Mouse (Mus musculus): Measurements from ENCODE around the gene Zfp263.
A peak's percentile ranks its signal among the peaks of the same experiment; 100 is the strongest.

The Zfp263 gene

DNA sequence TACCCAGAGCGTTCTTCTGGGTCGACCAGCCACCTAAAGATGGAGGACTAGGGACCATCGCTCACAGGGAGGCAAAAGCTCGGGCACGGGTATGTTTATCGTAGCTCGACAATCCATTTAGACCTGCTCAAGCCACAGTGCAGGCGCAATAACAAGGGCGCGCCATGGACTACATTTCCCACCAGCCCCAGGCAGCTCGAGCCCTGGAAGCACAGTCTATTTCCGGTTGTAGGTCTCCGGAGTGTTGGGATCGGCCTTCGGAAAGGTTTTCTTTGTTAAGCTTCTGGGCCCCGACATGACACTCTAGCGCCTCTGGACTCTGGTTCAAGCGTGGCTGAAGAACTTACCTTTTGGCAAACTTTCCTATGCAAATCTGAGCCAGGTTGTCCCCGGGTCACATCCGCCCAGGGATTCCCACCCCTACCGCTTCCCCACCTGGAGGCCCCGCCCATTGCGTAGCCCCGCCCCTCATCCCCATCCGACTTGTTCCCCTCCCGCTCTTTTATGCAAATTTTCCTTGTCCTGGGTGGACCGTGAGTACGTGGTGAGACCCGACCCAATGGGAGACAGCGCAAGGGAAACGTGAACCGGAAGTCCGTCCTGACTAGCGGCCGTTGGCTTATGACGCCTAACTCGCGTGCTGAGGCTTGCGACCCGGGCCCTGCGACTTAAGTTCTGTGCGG, at the start of gene Zfp263:
Gene Zfp263 (plus strand): TSS at position 591 of the 683 bp plus-strand sequence.
- peak; percentile 80 to 90 for DNase-seq (ENCODE audit: low spot score in 2 of 2)

DNA sequence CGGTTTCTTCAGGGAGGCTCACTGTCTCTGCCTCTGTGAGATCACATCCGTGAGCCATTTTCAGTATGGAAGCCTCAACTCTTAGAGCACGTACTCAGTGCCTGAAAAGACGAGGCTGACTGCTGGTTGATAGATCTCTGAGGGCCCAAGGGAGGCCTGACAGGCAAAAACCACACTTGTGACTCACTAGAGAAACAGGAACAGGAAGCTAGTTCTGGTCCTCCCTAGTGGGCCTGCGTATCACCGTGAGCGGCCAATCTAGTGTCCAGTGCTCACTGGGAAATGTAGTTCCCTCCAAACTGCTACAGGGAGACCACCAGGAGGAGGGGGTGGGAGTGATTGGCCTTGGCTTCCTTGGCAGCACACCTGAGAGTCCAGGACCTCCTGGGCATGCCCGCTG, 44.6 kb upstream of the Zfp263 start:
- DNase-seq (ENCODE audit: low spot score in 2 of 2), result peak in 1 of 2 experiments; percentile 22

DNA sequence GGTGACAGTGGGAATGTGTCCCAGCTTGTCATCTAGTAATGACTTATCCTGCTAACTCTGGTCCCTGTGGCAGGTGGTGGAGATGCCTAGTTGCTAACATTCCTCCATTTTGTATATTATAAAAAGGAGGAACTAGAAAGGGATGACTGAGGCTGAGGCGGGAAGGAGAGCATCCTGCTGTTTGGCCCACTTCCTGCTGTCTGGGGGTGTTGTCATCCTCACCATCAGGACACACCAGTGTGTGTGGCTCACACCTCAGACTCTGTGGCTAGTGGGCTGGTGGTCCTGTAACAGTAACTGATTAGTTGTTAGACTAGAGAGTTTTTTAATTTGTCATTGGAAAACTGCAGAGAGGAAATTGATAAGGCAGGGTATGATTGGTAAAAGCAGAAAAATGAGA, 43.0 kb upstream of the Zfp263 start:
- DNase-seq (ENCODE audit: low spot score in 2 of 2), result no peak

DNA sequence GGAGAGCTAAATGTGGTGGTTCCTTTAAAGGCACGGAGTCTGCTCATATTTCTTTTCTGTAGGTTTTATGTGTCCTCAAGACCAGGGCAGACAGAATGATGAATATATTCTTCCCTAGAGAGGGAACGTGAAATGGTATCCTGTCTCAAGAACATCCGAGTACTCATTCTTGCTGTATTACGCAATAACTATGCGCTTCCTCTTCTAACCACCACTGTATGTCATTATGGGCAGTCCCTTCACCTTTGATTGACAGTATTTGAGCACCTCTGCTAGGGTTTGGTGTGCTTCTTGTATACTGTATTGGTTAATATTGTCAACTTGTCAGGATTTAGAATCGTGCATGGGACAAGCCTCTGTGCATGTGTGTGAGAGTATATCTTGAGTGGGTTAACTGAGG, 37.2 kb upstream of the Zfp263 start:
- DNase-seq (ENCODE audit: low spot score in 2 of 2), result no peak

DNA sequence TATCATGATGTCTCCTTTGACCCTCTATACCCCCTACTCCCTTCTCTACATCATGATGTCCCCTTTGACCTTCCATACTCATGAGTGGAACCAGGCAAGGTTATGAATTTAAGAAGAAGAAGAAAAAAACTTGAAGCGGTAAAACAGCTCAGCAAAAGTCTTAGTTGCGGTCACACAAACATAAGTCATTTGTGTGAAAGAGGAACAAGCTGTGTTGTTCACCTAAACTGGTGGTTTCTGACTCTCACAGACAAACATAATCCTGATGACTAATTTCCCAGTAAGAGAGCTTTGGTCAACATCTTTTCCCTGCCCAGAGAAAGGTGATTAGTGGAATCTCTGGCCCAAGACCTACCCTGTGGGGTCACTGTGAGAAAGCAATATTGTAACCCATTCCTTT, 29.2 kb upstream of the Zfp263 start:
- DNase-seq (ENCODE audit: low spot score in 2 of 2), result no peak

DNA sequence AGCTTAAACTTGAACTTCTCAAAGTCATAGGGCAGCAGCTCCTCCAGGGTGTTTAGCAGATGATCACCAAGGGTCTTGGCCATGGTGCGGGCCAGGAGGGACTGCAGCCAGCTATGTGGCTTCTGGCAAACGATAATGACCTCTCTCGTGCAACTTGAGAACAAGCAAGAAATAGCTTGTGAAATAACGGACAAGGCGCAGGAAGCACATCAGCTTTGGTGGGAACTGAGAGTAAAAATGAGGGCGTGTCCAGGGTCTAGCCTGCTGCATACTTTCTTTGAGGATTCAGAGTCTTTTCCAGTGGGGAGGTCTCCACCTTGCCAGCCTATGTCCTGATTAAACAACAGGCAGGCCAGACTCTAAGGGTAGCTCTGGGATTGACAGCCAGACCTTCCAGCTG, 25.9 kb upstream of the Zfp263 start, which contains the start of gene Mefv:
Gene Mefv (minus strand): TSS at position 118 of the 400 bp plus-strand sequence.
- DNase-seq (ENCODE audit: low spot score in 2 of 2), result no peak

DNA sequence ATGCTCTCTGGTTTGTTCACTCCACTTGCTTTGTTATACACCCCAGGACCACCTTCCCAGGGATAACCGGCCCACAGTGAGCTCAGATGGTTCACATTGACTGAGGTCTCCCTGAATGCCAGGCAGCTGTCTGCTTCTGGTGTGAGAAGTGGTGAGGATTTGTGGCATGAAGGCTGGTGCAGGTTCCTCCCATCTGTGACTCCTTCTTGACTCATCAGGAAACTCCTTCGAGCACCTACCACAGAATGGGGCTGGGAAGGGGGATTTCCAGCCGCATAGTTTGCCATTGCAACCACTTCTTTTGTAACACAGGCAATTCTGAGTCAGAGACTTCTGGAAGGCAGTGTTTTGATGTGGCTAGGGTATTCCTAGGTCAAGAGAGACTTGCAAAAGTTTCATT, 20.7 kb upstream of the Zfp263 start:
- no peak for DNase-seq (ENCODE audit: low spot score in 2 of 2)

DNA sequence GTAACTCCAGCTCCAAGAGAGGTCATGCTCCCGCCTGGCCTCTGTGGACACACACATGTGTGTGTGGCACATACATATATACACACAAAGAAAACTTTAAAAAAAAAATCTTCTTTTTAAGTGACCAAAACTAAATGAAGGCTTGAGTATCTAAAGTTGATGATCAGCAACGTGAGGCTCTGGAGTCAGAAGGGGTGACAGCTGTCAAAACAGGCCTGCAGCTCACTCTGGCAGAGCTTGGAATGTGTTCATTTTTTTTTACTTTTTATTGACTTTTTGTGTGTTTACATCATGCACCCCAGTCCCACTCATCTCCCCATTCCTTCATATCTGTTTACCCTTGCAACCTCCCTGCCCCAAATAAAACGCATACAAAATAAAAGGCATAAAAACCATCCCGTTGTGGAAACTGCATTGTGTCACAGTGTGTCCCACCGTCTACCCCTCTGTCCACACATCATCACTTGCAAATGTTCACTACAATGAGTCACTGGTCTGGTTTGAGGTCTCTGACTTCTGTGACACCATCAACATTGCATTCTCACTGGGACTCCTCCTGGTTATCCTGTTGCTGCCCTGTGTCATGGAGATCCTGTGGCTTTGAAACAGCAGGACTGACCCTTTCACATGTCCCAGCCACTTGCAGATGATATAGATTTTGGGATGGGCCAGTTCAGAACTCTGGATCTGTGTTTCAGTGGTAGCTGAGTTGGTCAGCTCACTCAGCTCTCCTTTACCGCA, 15.7 kb upstream of the Zfp263 start:
- DNase-seq (ENCODE audit: low spot score in 2 of 2), result no peak

DNA sequence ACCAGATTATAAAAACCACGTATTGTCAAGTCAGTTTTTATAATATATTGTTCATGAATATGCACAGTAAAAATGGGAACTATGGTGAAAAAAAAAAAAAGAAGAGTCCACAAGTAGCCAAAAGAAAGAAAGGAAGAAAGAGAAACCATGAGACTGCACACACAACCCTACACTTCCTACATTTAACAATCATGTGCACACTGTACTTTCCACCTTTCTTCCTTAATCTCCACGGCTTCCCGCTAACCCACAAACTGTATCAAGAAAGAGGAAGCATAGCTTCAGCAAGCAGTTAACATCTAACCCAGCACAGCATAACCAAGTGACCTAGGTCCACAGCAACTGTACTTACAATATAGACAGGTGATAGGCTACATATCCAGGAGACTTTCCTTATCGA, 11.3 kb upstream of the Zfp263 start:
- DNase-seq (ENCODE audit: low spot score in 2 of 2), result no peak

DNA sequence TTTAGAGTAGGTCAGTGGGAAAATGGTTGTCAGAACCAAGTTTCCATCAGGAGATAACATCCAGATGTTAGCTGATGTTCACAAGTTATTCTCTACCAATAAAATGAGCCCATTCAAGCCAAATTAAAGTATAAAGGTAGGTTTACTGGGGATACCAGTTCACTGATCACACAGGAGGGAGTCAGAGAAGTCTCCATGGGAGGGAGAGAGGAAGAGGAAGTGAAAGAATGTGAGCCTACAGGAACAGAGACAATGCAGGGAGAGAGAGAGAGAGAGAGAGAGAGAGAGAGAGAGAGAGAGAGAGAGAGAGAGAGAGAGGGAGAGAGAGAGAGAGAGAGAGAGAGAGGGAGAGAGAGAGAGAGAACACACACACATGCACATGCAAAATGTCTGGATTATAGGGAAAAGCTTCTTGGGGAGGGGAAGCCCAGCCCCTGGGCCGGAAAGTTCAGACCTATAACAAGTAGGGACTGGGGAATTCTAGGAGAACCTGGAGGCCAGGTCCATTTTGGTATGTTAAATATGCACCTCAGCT, 10.6 kb upstream of the Zfp263 start:
- no peak for DNase-seq (ENCODE audit: low spot score in 2 of 2)

DNA sequence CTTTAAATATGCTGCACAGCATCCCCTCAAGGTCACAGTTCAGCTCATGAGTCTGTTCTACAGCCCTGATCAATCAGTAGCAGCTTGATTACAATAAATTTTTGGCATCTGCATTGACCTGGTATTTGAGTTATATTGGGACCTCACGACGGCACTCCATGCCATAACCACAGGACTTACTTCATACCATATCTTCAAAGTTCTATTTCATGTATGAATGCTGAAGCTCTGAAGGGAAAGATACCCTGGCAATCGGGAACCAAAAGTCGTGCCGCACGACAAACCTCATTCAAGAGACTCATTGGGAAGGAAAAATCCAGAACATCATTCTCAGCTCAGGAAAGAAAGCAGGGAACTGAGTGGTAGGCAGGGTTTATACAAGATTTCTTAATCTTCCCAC, 1.4 kb upstream of the Zfp263 start:
- no peak for DNase-seq (ENCODE audit: low spot score in 2 of 2)

DNA sequence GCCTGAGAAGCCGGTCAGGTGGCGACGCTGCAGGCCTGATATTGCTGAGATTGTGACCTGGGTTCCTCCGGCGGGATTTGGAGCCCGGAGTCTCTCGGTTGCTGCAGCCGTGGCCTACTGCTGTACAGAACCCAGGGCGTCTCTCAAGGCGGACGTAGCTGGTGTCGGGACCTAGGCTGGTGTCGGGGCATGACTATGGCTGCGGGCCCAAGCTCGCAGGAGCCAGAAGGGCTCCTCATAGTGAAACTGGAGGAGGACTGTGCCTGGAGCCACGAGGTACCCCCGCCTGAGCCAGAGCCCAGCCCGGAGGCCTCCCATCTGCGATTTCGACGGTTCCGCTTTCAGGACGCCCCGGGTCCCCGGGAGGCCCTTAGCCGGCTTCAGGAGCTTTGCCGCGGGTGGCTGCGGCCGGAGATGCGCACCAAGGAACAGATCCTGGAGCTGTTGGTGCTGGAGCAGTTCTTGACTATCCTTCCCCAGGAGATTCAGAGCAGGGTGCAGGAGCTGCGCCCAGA, 350 bp downstream of the Zfp263 start:
- DNase-seq (ENCODE audit: low spot score in 2 of 2), result peak; percentile 68 to 72

DNA sequence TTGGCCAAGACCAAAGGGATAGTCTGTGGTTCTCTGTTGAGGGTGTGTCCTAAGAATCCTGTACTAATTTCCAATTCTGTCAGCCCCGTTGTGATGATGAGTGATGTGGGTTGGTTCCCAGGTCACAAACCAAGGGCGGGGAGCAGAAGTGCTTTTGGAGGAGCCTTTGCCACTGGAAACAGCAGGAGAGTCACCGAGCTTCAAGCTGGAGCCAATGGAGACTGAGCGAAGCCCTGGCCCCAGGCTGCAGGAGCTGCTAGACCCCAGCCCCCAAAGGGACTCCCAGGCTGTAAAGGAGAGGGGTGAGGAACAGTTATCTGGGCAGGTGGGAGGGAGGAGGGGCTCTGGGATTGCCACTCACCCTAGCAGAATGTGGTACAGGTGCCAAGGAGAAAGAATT, 1.8 kb downstream of the Zfp263 start:
- DNase-seq (ENCODE audit: low spot score in 2 of 2), result no peak

DNA sequence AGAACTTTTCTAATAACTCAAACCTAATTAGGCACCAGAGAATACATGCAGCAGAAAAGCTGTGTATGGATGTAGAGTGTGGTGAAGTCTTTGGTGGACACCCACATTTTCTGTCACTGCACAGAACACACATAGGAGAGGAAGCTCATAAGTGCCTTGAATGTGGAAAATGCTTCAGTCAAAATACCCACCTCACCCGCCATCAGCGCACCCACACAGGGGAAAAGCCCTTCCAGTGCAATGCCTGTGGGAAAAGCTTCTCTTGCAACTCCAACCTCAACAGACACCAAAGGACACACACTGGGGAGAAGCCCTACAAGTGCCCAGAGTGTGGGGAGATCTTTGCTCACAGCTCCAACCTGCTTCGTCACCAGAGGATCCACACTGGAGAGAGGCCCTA, 5.1 kb downstream of the Zfp263 start:
- DNase-seq (ENCODE audit: low spot score in 2 of 2), result no peak

DNA sequence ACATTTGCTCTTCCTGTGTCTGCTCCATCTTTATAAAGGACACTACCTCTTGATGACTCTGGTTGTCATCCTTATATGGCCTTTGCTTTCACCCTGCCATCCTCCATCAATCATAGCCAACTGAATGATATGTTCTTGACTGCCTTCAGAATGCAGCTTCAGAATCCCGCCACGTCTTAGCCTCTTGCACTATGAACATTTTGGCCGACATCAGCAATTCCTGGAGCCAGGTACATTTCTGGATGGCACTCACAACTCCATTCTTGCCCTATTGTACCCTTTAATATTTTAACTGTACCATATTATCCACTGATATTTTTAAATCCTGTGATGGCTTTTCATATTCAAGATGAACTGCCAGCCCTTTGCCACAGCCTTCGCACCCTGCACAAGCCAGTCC, 27.7 kb downstream of the Zfp263 start:
- no peak for DNase-seq (ENCODE audit: low spot score in 2 of 2)

DNA sequence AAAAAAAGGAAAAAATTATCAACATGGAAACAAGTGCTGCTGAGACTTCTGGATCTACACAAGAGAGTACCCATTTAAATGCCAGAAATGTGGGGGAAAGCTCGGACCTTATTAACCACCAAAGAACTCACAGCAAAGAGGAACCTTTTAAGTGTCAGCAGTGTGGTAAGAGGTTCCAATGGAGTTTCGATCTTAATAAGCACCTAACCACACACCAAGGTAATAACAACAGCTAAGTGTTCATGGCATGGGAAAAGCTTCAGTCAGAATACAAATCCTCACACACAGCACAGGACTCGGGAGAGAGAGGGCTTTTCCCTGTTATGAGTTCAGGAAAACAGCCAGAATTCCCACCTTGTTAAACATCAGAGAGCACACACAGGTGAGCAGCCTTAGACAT, 32.5 kb downstream of the Zfp263 start:
- DNase-seq (ENCODE audit: low spot score in 2 of 2), result no peak

DNA sequence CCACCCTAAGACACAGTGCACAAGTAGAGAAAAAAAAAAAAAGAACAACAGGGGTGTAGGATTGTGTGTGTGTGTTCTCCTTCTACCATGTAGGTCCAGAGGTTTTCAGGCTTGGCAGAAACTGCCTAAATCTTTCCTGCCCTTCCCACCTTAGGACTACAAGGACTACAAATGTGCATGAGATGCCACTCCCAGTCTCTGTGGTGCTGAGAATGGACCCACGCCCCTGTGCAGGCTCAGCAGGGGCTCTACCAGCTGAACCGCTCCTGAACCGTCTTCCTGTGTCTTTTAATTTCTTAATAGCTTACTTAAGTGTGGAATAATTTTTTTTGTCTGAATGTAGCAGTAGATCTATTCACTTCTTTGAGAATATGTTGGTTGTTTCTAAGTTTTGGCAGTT, 34.1 kb downstream of the Zfp263 start:
- no peak for DNase-seq (ENCODE audit: low spot score in 2 of 2)

DNA sequence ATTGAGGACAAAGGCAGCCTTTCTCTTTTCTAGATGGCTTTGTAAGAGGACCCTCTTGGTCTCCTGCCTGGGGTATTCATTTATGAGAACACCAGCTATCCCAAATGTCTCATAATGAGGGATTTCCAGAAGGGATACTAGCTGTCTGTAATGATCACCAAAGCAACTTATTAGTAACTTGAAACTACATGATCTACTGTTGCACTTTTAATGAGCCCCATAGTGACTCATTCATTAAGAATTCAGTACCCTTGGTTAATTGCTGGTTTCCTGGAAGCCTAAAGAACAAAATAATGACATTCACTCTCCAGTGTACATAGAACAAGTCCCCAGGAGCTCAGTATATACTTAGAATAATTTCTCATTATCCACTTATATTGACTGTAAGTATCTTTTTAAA, 37.3 kb downstream of the Zfp263 start:
- no peak for DNase-seq (ENCODE audit: low spot score in 2 of 2)

DNA sequence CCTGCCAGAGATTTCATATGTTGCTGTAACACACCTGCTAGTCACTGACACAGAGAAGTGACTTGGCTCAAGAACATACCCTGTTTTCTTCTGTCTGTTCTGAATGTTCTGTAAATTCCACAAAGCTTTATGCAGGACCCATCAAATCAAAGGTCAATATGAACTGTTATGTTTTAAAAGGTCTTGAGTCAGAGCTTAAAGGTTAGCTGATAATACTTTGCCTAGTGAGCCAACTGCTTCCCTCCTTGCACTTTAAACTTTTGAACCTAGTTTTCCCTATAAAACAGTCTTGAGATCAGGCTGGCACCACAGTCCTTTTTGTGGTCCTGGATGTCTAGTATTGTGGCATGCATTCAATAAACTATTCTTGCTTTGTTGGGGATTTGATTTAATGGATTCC, 44.5 kb downstream of the Zfp263 start:
- DNase-seq (ENCODE audit: low spot score in 2 of 2), result no peak
